Comparison of ENCODE assay signal across 11 mouse cellular contexts in the genomic region with DNA sequence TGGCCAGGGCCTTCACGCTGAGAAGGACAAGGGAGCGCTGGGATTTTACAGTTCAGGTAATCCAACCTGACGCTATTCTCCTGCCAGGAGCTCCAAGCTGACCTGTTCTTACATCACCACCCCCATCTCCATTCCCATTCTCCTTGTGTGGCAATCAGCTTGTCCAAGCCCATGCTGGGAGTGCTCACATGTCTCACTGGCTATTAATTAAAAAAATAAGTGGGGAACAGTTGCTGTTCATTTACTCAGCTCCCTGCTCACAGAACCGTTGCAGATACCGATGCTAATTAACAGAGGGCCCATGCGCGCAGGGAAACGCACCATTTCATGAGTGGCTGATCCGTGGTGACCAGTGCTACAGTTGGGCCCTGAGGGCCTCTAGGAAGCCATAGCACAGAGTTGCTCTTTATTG.
DNase-seq lines count a peak whose midpoint lies in the region; ATAC-seq lines count a peak whose summit lies in the region.
"Had no signal": no experiment of that assay in that cellular context is flagged by ENCODE, and none has a peak within 500 bp of the region (broad histone marks: within the 10 kb centered on the region; RNA-seq: fewer than 3 reads in every experiment).

No protein-coding gene starts in this region.

- no peak overlapping the region for H3K9ac ChIP-seq in midbrain, embryonic 12.5 days (replicated peaks)
- H3K9ac ChIP-seq in midbrain, embryonic 15.5 days: no peak overlapping the region
- no peak overlapping the region for H3K9ac ChIP-seq in kidney, embryonic 16.5 days (replicated peaks; ENCODE audit: low read length)
- no peak overlapping the region for H3K9ac ChIP-seq in neural tube, embryonic 15.5 days (replicated peaks)
- H3K9ac ChIP-seq: embryonic facial prominence, embryonic 13.5 days had no signal

- H3K9me3 ChIP-seq in midbrain, embryonic 12.5 days: no peaks in the 10 kb centered on the region
- H3K9me3 ChIP-seq in midbrain, embryonic 15.5 days: no peaks in the 10 kb centered on the region
- no peaks in the 10 kb centered on the region for H3K9me3 ChIP-seq in kidney, embryonic 16.5 days (ENCODE audit: low read length)
- no peaks in the 10 kb centered on the region for H3K9me3 ChIP-seq in neural tube, embryonic 15.5 days (replicated peaks)
- H3K9me3 ChIP-seq: embryonic facial prominence, embryonic 13.5 days had no signal

- no peaks in the 10 kb centered on the region for H3K27me3 ChIP-seq in midbrain, embryonic 12.5 days
- no peaks in the 10 kb centered on the region for H3K27me3 ChIP-seq in midbrain, embryonic 15.5 days (replicated peaks)
- no peaks in the 10 kb centered on the region for H3K27me3 ChIP-seq in kidney, embryonic 16.5 days (ENCODE audit: insufficient read depth, low read length)
- H3K27me3 ChIP-seq in neural tube, embryonic 15.5 days (replicated peaks): no peaks in the 10 kb centered on the region
- H3K27me3 ChIP-seq: embryonic facial prominence, embryonic 13.5 days had no signal

- no peak for ATAC-seq in midbrain, embryonic 12.5 days (ENCODE audit: low FRiP score, low read depth)
- no peak for ATAC-seq in midbrain, embryonic 15.5 days (replicated peaks)
- ATAC-seq in kidney, embryonic 16.5 days (ENCODE audit: low FRiP score, low TSS enrichment): peak; percentile 90
- peak; percentile 33; the same call in 1 of the 2 replicates for ATAC-seq in neural tube, embryonic 15.5 days (ENCODE audit: low FRiP score)

- H3K27ac ChIP-seq in midbrain, embryonic 12.5 days (replicated peaks): peak overlapping the region; percentile 46
- no peak overlapping the region for H3K27ac ChIP-seq in midbrain, embryonic 15.5 days
- peak overlapping the region; percentile 84 for H3K27ac ChIP-seq in kidney, embryonic 16.5 days (ENCODE audit: low read length)
- H3K27ac ChIP-seq in neural tube, embryonic 15.5 days (replicated peaks): peak overlapping the region; percentile 13; the same call in 1 of the 2 replicates
- H3K27ac ChIP-seq: embryonic facial prominence, embryonic 13.5 days had no signal

- H3K4me1 ChIP-seq in midbrain, embryonic 12.5 days: 0 out of 2 replicates have a peak, but pooled peaks cover 15% of the 10 kb centered on the region
- H3K4me1 ChIP-seq in midbrain, embryonic 15.5 days: peaks cover 4% of the 10 kb centered on the region; the same call in 1 of the 2 replicates
- H3K4me1 ChIP-seq in kidney, embryonic 16.5 days (ENCODE audit: insufficient read depth, low read length): peaks cover 28% of the 10 kb centered on the region
- H3K4me1 ChIP-seq in neural tube, embryonic 15.5 days: peaks cover 26% of the 10 kb centered on the region

- WGBS in midbrain, embryonic 12.5 days: 68% methylated on average over 9 of the region's 9 CpGs
- 49% methylated on average over 9 of the region's 9 CpGs for WGBS in midbrain, embryonic 15.5 days
- 35% methylated on average over 9 of the region's 9 CpGs for WGBS in kidney, embryonic 16.5 days
- WGBS in neural tube, embryonic 15.5 days: 37% methylated on average over 9 of the region's 9 CpGs

- H3K36me3 ChIP-seq in midbrain, embryonic 12.5 days: peaks cover 21% of the 10 kb centered on the region
- 0 out of 2 replicates have a peak, but pooled peaks cover 5% of the 10 kb centered on the region for H3K36me3 ChIP-seq in midbrain, embryonic 15.5 days (replicated peaks)
- H3K36me3 ChIP-seq in kidney, embryonic 16.5 days (ENCODE audit: insufficient read depth, low read length): peaks cover 3% of the 10 kb centered on the region; the same call in 1 of the 2 replicates
- H3K36me3 ChIP-seq in neural tube, embryonic 15.5 days: peaks cover 9% of the 10 kb centered on the region; the same call in 1 of the 2 replicates

- no peak overlapping the region for H3K4me2 ChIP-seq in midbrain, embryonic 12.5 days (replicated peaks)
- H3K4me2 ChIP-seq in midbrain, embryonic 15.5 days: no peak overlapping the region
- H3K4me2 ChIP-seq in kidney, embryonic 16.5 days (replicated peaks; ENCODE audit: low read depth, low read length): no peak overlapping the region
- H3K4me2 ChIP-seq in neural tube, embryonic 15.5 days: no peak overlapping the region
- H3K4me2 ChIP-seq: embryonic facial prominence, embryonic 13.5 days had no signal

- intact Hi-C loops in gastrocnemius, postnatal 14 days (cut with DNase I; ENCODE audit: low total_unique reads): no loop called here

- DNase-seq in cerebellum, postnatal 36 days: peak; percentile 71 to 73
- DNase-seq in gastrocnemius, postnatal 25 days: no peak
- no peak for DNase-seq in gastrocnemius, adult 8-10 months (ENCODE audit: low spot score in 2 of 2)
- no peak for DNase-seq in gastrocnemius, postnatal 14 days
- DNase-seq: heart, adult 11 months; liver had no signal

- no peak overlapping the region for H3K4me3 ChIP-seq in midbrain, embryonic 12.5 days
- no peak overlapping the region for H3K4me3 ChIP-seq in midbrain, embryonic 15.5 days
- H3K4me3 ChIP-seq in kidney, embryonic 16.5 days (ENCODE audit: low read length): no peak overlapping the region
- H3K4me3 ChIP-seq in neural tube, embryonic 15.5 days (replicated peaks): no peak overlapping the region
- H3K4me3 ChIP-seq: embryonic facial prominence, embryonic 13.5 days had no signal

Comparison
In these comparisons a context has a peak if more than half of its experiments do, and no peak if none do; other contexts are left out.
1. ATAC-seq: peak in kidney, embryonic 16.5 days (single experiment) and neural tube, embryonic 15.5 days (single experiment); none in midbrain, embryonic 12.5 days (single experiment) and midbrain, embryonic 15.5 days (single experiment).
2. DNase-seq: peak in cerebellum, postnatal 36 days (2 of 2); none in gastrocnemius, postnatal 25 days (single experiment), gastrocnemius, adult 8-10 months (0 of 2) and gastrocnemius, postnatal 14 days (single experiment).